Mouse (Mus musculus): ENCODE results near the gene Ap4e1. TPM values are rescaled to one million over a fixed set of nuclear protein-coding genes. Genes with fewer than 3 reads are reported as not detected.

Ap4e1 gene
- polyA plus RNA-seq, 1 experiment: 8.3 TPM

- H3K4me1 ChIP-seq (ENCODE audit: control insufficient read depth, insufficient read depth, low read length): no peaks in the 10 kb centered on the region
- no peak overlapping the region for H3K4me3 ChIP-seq (replicated peaks; ENCODE audit: control insufficient read depth, low read depth, low read length)
- WGBS: 77% methylated on average over 7 of the region's 7 CpGs
- no peak overlapping the region for H3K27ac ChIP-seq (ENCODE audit: control insufficient read depth, insufficient read depth, low read depth, low read length, poor library complexity)
- TF ChIP-seq CTCF (IDR thresholded peaks at IDR 0.05; ENCODE audit: control insufficient read depth, insufficient read depth, low read length) (no peak), POLR2A (IDR thresholded peaks at IDR 0.05; ENCODE audit: borderline replicate concordance, control insufficient read depth, low read depth, low read length) (no peak)
Measured at GRCm38 (mm10) chr2:126998219-126998618, 10.3 kb upstream of the Ap4e1 start.

- WGBS: 88% methylated on average over 8 of the region's 8 CpGs
- TF ChIP-seq CTCF (IDR thresholded peaks at IDR 0.05; ENCODE audit: control insufficient read depth, insufficient read depth, low read length) (no peak), POLR2A (IDR thresholded peaks at IDR 0.05; ENCODE audit: borderline replicate concordance, control insufficient read depth, low read depth, low read length) (no peak)
- Histone ChIP-seq H3K4me1 (ENCODE audit: control insufficient read depth, insufficient read depth, low read length) (no peaks in the 10 kb centered on the region), H3K4me3 (replicated peaks; ENCODE audit: control insufficient read depth, low read depth, low read length) (no peak overlapping the region), H3K27ac (ENCODE audit: control insufficient read depth, insufficient read depth, low read depth, low read length, poor library complexity) (no peak overlapping the region)
Measured at GRCm38 (mm10) chr2:127000406-127001324, 7.9 kb upstream of the Ap4e1 start.

GRCm38 (mm10) chr2:127004046-127004445 lies 4.5 kb upstream of the Ap4e1 start:
- no peaks in the 10 kb centered on the region for H3K4me1 ChIP-seq (ENCODE audit: control insufficient read depth, insufficient read depth, low read length)
- no peak overlapping the region for H3K27ac ChIP-seq (ENCODE audit: control insufficient read depth, insufficient read depth, low read depth, low read length, poor library complexity)
- WGBS: 82% methylated on average over 7 of the region's 7 CpGs
- no peak overlapping the region for H3K4me3 ChIP-seq (replicated peaks; ENCODE audit: control insufficient read depth, low read depth, low read length)
- no peak for TF ChIP-seq CTCF (IDR thresholded peaks at IDR 0.05; ENCODE audit: control insufficient read depth, insufficient read depth, low read length)
- no peak for TF ChIP-seq POLR2A (IDR thresholded peaks at IDR 0.05; ENCODE audit: borderline replicate concordance, control insufficient read depth, low read depth, low read length)

- WGBS: 15% methylated on average over 12 of the region's 12 CpGs
- peak overlapping the region; percentile 84 for H3K4me3 ChIP-seq (replicated peaks; ENCODE audit: control insufficient read depth, low read depth, low read length)
- H3K27ac ChIP-seq (ENCODE audit: control insufficient read depth, insufficient read depth, low read depth, low read length, poor library complexity): no peak overlapping the region
- no peak for TF ChIP-seq POLR2A (IDR thresholded peaks at IDR 0.05; ENCODE audit: borderline replicate concordance, control insufficient read depth, low read depth, low read length)
- peak; percentile 56 for TF ChIP-seq CTCF (IDR thresholded peaks at IDR 0.05; ENCODE audit: control insufficient read depth, insufficient read depth, low read length)
- H3K4me1 ChIP-seq (ENCODE audit: control insufficient read depth, insufficient read depth, low read length): peaks cover 1% of the 10 kb centered on the region; the same call in 1 of the 2 replicates
Measured at GRCm38 (mm10) chr2:127006634-127007370, 1.7 kb upstream of the Ap4e1 start.

GRCm38 (mm10) chr2:127007509-127007908 lies 1.0 kb upstream of the Ap4e1 start:
- WGBS: 77% methylated on average over 5 of the region's 5 CpGs
- H3K27ac ChIP-seq (ENCODE audit: control insufficient read depth, insufficient read depth, low read depth, low read length, poor library complexity): no peak overlapping the region
- peaks cover 1% of the 10 kb centered on the region; the same call in 1 of the 2 replicates for H3K4me1 ChIP-seq (ENCODE audit: control insufficient read depth, insufficient read depth, low read length)
- no peak overlapping the region for H3K4me3 ChIP-seq (replicated peaks; ENCODE audit: control insufficient read depth, low read depth, low read length)
- TF ChIP-seq POLR2A (IDR thresholded peaks at IDR 0.05; ENCODE audit: borderline replicate concordance, control insufficient read depth, low read depth, low read length) (no peak), CTCF (IDR thresholded peaks at IDR 0.05; ENCODE audit: control insufficient read depth, insufficient read depth, low read length) (no peak)

GRCm38 (mm10) chr2:127035006-127035605 lies 26.6 kb downstream of the Ap4e1 start:
- Histone ChIP-seq H3K4me1 (ENCODE audit: control insufficient read depth, insufficient read depth, low read length) (no peaks in the 10 kb centered on the region), H3K4me3 (replicated peaks; ENCODE audit: control insufficient read depth, low read depth, low read length) (no peak overlapping the region), H3K27ac (ENCODE audit: control insufficient read depth, insufficient read depth, low read depth, low read length, poor library complexity) (no peak overlapping the region)
- WGBS: 73% methylated on average over 9 of the region's 9 CpGs
- TF ChIP-seq POLR2A (IDR thresholded peaks at IDR 0.05; ENCODE audit: borderline replicate concordance, control insufficient read depth, low read depth, low read length) (no peak), CTCF (IDR thresholded peaks at IDR 0.05; ENCODE audit: control insufficient read depth, insufficient read depth, low read length) (no peak)

GRCm38 (mm10) chr2:127037299-127037698 lies 28.8 kb downstream of the Ap4e1 start:
- no peak for TF ChIP-seq CTCF (IDR thresholded peaks at IDR 0.05; ENCODE audit: control insufficient read depth, insufficient read depth, low read length)
- TF ChIP-seq POLR2A (IDR thresholded peaks at IDR 0.05; ENCODE audit: borderline replicate concordance, control insufficient read depth, low read depth, low read length): no peak
- H3K4me3 ChIP-seq (replicated peaks; ENCODE audit: control insufficient read depth, low read depth, low read length): no peak overlapping the region
- no peak overlapping the region for H3K27ac ChIP-seq (ENCODE audit: control insufficient read depth, insufficient read depth, low read depth, low read length, poor library complexity)
- WGBS: 92% methylated on average over 4 of the region's 4 CpGs
- no peaks in the 10 kb centered on the region for H3K4me1 ChIP-seq (ENCODE audit: control insufficient read depth, insufficient read depth, low read length)

- H3K4me3 ChIP-seq (replicated peaks; ENCODE audit: control insufficient read depth, low read depth, low read length): no peak overlapping the region
- no peak overlapping the region for H3K27ac ChIP-seq (ENCODE audit: control insufficient read depth, insufficient read depth, low read depth, low read length, poor library complexity)
- TF ChIP-seq CTCF (IDR thresholded peaks at IDR 0.05; ENCODE audit: control insufficient read depth, insufficient read depth, low read length): no peak
- TF ChIP-seq POLR2A (IDR thresholded peaks at IDR 0.05; ENCODE audit: borderline replicate concordance, control insufficient read depth, low read depth, low read length): no peak
- H3K4me1 ChIP-seq (ENCODE audit: control insufficient read depth, insufficient read depth, low read length): no peaks in the 10 kb centered on the region; the same call in 1 of the 2 replicates
- 86% methylated on average over 9 of the region's 9 CpGs for WGBS
Measured at GRCm38 (mm10) chr2:127061471-127061870, 53.0 kb downstream of the Ap4e1 start.

Data from bone marrow, adult 2 months (tissue).